In genomic region chr2:27761996-27762340, GRCm38 (mm10) we compare ENCODE assay signal across 20 mouse cellular contexts.
A peak's percentile ranks its signal among the peaks of the same experiment; 100 is the strongest.
DNase-seq lines count a peak whose midpoint lies in the region; ATAC-seq and TF ChIP-seq lines count a peak whose summit lies in the region.
"Had no signal": no experiment of that assay in that cellular context is flagged by ENCODE, and none has a peak within 500 bp of the region (broad histone marks: within the 10 kb centered on the region; RNA-seq: fewer than 3 reads in every experiment).

No protein-coding gene starts in this region.

- H3K4me2 ChIP-seq in hindbrain, embryonic 13.5 days: no peak overlapping the region
- no peak overlapping the region for H3K4me2 ChIP-seq in forebrain, postnatal 0 days (ENCODE audit: low read depth)
- H3K4me2 ChIP-seq: embryonic facial prominence, embryonic 12.5 days; forebrain, embryonic 12.5 days; hindbrain, embryonic 15.5 days; kidney, embryonic 15.5 days; limb, embryonic 15.5 days; midbrain, embryonic 13.5 days; neural tube, embryonic 13.5 days had no signal

- TF ChIP-seq POLR2A in testis, adult 2 months (IDR thresholded peaks at IDR 0.05; ENCODE audit: control insufficient read depth, low read depth, low read length): 0 out of 2 replicates have a peak, but pooled peaks have one; percentile 22

- no peak overlapping the region for H3K9ac ChIP-seq in hindbrain, embryonic 13.5 days
- no peak overlapping the region for H3K9ac ChIP-seq in forebrain, postnatal 0 days
- H3K9ac ChIP-seq: embryonic facial prominence, embryonic 12.5 days; forebrain, embryonic 12.5 days; hindbrain, embryonic 15.5 days; kidney, embryonic 15.5 days; limb, embryonic 15.5 days; midbrain, embryonic 13.5 days; neural tube, embryonic 13.5 days had no signal

- no peaks in the 10 kb centered on the region for H3K9me3 ChIP-seq in hindbrain, embryonic 13.5 days
- H3K9me3 ChIP-seq in hindbrain, embryonic 10.5 days: no peaks in the 10 kb centered on the region
- H3K9me3 ChIP-seq in forebrain, postnatal 0 days (ENCODE audit: low read length): no peaks in the 10 kb centered on the region
- H3K9me3 ChIP-seq: embryonic facial prominence, embryonic 12.5 days; forebrain, embryonic 12.5 days; hindbrain, embryonic 15.5 days; kidney, embryonic 15.5 days; limb, embryonic 15.5 days; midbrain, embryonic 13.5 days; neural tube, embryonic 13.5 days had no signal

- no peak for TF ChIP-seq CTCF in gastrocnemius, adult 2 months (IDR thresholded peaks at IDR 0.05)
- TF ChIP-seq CTCF in testis, adult 2 months (IDR thresholded peaks at IDR 0.05; ENCODE audit: control insufficient read depth, insufficient read depth, insufficient replicate concordance, low read depth, low read length): no peak
- no peak for TF ChIP-seq CTCF in forebrain, postnatal 0 days (IDR thresholded peaks at IDR 0.05; ENCODE audit: low read depth)

- WGBS in hindbrain, embryonic 13.5 days: 83% methylated on average over 9 of the region's 9 CpGs
- WGBS in hindbrain, embryonic 10.5 days: 85% methylated on average over 9 of the region's 9 CpGs
- 88% methylated on average over 9 of the region's 9 CpGs for WGBS in forebrain, postnatal 0 days

- H3K4me3 ChIP-seq in gastrocnemius, adult 2 months: no peak overlapping the region
- no peak overlapping the region for H3K4me3 ChIP-seq in hindbrain, embryonic 13.5 days
- no peak overlapping the region for H3K4me3 ChIP-seq in hindbrain, embryonic 10.5 days
- no peak overlapping the region for H3K4me3 ChIP-seq in testis, adult 2 months (ENCODE audit: control insufficient read depth, low read depth, low read length)
- H3K4me3 ChIP-seq in forebrain, postnatal 0 days (ENCODE audit: low read depth, low read length): no peak overlapping the region
- H3K4me3 ChIP-seq: embryonic facial prominence, embryonic 12.5 days; forebrain, embryonic 12.5 days; hindbrain, embryonic 15.5 days; kidney, embryonic 15.5 days; limb, embryonic 15.5 days; midbrain, embryonic 13.5 days; neural tube, embryonic 13.5 days had no signal

- no peak for DNase-seq in gastrocnemius, adult 2 months
- DNase-seq in gastrocnemius, adult 18-20 months (ENCODE audit: low spot score): no peak
- DNase-seq in hindbrain, embryonic 10.5 days (ENCODE audit: low spot score): no peak
- no peak for DNase-seq in testis, postnatal 10 days (ENCODE audit: low spot score)
- no peak for DNase-seq in forebrain, postnatal 0 days
- DNase-seq: cerebellum, adult 8-10 months; heart, postnatal 36 days; right cerebral cortex, postnatal 4 days had no signal

- ATAC-seq in hindbrain, embryonic 13.5 days (ENCODE audit: low FRiP score): no peak
- no peak for ATAC-seq in forebrain, postnatal 0 days
- ATAC-seq: activated CD4-positive, CD25-positive, alpha-beta regulatory T cell, adult 4 months; lung, postnatal 0 days; midbrain, embryonic 13.5 days had no signal

- H3K27me3 ChIP-seq in hindbrain, embryonic 13.5 days: peaks cover 4% of the 10 kb centered on the region; the same call in 1 of the 2 replicates
- H3K27me3 ChIP-seq in hindbrain, embryonic 10.5 days (ENCODE audit: insufficient read depth, poor library complexity, severe bottlenecking): no peaks in the 10 kb centered on the region
- no peaks in the 10 kb centered on the region for H3K27me3 ChIP-seq in testis, adult 2 months (ENCODE audit: control insufficient read depth, insufficient read depth, low read length)
- no peaks in the 10 kb centered on the region for H3K27me3 ChIP-seq in forebrain, postnatal 0 days (ENCODE audit: insufficient read depth, low read length)
- H3K27me3 ChIP-seq: embryonic facial prominence, embryonic 12.5 days; forebrain, embryonic 12.5 days; hindbrain, embryonic 15.5 days; limb, embryonic 15.5 days; midbrain, embryonic 13.5 days had no signal

- peaks cover 67% of the 10 kb centered on the region for H3K4me1 ChIP-seq in hindbrain, embryonic 13.5 days (replicated peaks)
- H3K4me1 ChIP-seq in hindbrain, embryonic 10.5 days (replicated peaks): peaks cover 63% of the 10 kb centered on the region
- H3K4me1 ChIP-seq in testis, adult 2 months (ENCODE audit: control insufficient read depth, insufficient read depth, low read length): peaks cover 8% of the 10 kb centered on the region
- H3K4me1 ChIP-seq in forebrain, postnatal 0 days (ENCODE audit: insufficient read depth): peaks cover 10% of the 10 kb centered on the region; the same call in 1 of the 2 replicates

- H3K36me3 ChIP-seq in hindbrain, embryonic 13.5 days: peaks cover 19% of the 10 kb centered on the region
- H3K36me3 ChIP-seq in hindbrain, embryonic 10.5 days: peaks cover 50% of the 10 kb centered on the region
- no peaks in the 10 kb centered on the region for H3K36me3 ChIP-seq in testis, adult 2 months (ENCODE audit: control insufficient read depth, insufficient read depth, low read length)
- H3K36me3 ChIP-seq in forebrain, postnatal 0 days (ENCODE audit: insufficient read depth): 0 out of 2 replicates have a peak, but pooled peaks cover 3% of the 10 kb centered on the region
- H3K36me3 ChIP-seq: hindbrain, embryonic 15.5 days; neural tube, embryonic 13.5 days had no signal

- peak overlapping the region; percentile 56 for H3K27ac ChIP-seq in gastrocnemius, adult 2 months
- 0 out of 2 replicates have a peak overlapping the region, but pooled peaks have one; percentile 12 for H3K27ac ChIP-seq in hindbrain, embryonic 13.5 days
- H3K27ac ChIP-seq in hindbrain, embryonic 10.5 days: no peak overlapping the region
- no peak overlapping the region for H3K27ac ChIP-seq in testis, adult 2 months (ENCODE audit: control insufficient read depth, insufficient read depth, low read depth, low read length)
- H3K27ac ChIP-seq in forebrain, postnatal 0 days (ENCODE audit: low read depth, low read length): no peak overlapping the region
- H3K27ac ChIP-seq: embryonic facial prominence, embryonic 12.5 days; forebrain, embryonic 12.5 days; hindbrain, embryonic 15.5 days; macrophage; midbrain, embryonic 13.5 days; neural tube, embryonic 13.5 days had no signal

- intact Hi-C loops in gastrocnemius, adult 2 months (cut with DNase I): loop anchor here (10.0 kb wide), 1 partner anchor 477 kb away; no protein-coding TSS in a partner anchor

Comparison
In these comparisons a context has a peak if more than half of its experiments do, and no peak if none do; other contexts are left out.
1. H3K27ac ChIP-seq: peak in gastrocnemius, adult 2 months (single experiment) and hindbrain, embryonic 13.5 days (single experiment); none in hindbrain, embryonic 10.5 days (single experiment), testis, adult 2 months (single experiment) and forebrain, postnatal 0 days (single experiment).